Mouse (Mus musculus) liver, embryonic 14.5 days (tissue): ENCODE measurements around the gene Acoxl.

ENCODE experiments used
- CTCF ChIP-seq: IDR thresholded peaks from 2 replicates; pipeline ENCODE4 v1.5.1; 2016; ENCODE audit warnings: antibody characterized with exemption, low read depth, control low read depth
- EP300 ChIP-seq: IDR thresholded peaks from 2 replicates; pipeline ENCODE4 v1.6.1; 2016; ENCODE audit warnings: antibody characterized with exemption, low read depth

- TF ChIP-seq CTCF (no peak), EP300 (no peak)
Observed at GRCm38 (mm10) chr2:128069025-128069424, 230.3 kb downstream of the Acoxl start.
